Mouse (Mus musculus) brain, embryonic 14.5 days (tissue): Measurements from ENCODE around the gene Aldh8a1.

Experiments used
- CTCF ChIP-seq: fragments of 200-500 bp; IDR thresholded peaks from 2 replicates; pipeline ENCODE4 v1.5.1; 2012; ENCODE audit warnings: inconsistent platforms, mild to moderate bottlenecking, moderate library complexity, borderline replicate concordance; ENCODE audit not compliant: insufficient read depth, insufficient read length; ENCODE audit errors: extremely low read depth
- POLR2A ChIP-seq: fragments of 200-500 bp; IDR thresholded peaks from 2 replicates; pipeline ENCODE4 v1.6.1; 2012; ENCODE audit warnings: mild to moderate bottlenecking, inconsistent platforms, borderline replicate concordance; ENCODE audit not compliant: poor library complexity, insufficient read depth, insufficient read length, severe bottlenecking; ENCODE audit errors: extremely low read depth

DNA sequence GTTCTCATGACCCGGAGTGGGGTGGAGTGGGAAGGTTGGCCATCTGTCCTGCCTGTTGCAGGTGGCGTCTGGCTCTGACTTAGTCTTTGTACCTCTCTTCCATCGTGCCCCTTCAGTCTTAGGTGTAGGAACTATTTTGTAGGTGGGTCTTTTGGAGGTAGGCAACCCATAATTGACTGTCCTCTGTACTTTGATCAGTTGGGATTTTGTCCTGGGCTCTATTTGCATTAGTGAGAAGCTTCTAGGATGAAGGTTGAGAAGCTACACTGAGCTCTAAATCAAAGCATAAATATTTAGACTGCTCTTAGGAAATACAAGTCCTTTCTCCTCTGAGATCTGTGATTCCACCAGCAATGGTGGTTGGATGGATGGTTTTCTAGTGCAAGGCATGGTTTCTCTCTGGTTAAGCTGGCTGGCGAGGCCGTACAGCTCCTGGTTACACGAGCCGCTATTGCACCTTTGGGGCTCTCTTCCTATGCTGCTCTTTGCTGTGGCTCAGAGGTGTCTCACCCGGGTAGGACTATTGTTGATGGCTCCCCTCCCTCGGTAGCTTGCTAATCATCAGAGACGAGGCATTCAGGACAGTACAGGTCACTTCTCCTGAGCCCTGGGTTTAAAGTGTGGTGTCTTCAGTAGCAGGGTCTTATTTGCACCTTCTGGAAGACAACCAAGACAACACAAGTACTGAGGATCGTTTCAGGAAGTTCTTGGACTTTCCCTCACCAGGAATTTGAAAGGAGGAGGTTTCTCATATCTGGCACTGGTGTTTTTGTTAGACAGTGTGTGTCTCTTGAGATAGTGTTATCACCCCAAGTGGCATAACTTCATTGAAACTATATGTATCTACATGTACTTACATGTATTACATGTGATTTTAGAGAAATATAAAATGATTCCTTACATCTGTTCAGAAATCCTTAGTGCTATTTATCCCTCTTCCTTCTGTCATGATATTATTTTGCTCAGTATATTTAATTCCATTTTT, 26.3 kb upstream of the Aldh8a1 start:
- no peak for TF ChIP-seq CTCF
- TF ChIP-seq POLR2A: no peak
